Mouse (Mus musculus) effector memory CD4-positive, alpha-beta T cell, adult 7 months (primary cell): Measurements from ENCODE around the gene Mecom. TPM values are rescaled to one million over a fixed set of nuclear protein-coding genes. Genes with fewer than 3 reads are reported as not detected.

Experiments
- polyA plus RNA-seq: library from polyadenylated mRNA; unstranded; fragments of 100-300 nt; shearing (Covaris generic); gene quantifications from one replicate; pipeline ENCODE4 v1.2.1, GENCODE M21; 2017

Gene Mecom
- polyA plus RNA-seq = not detected

GRCm38 (mm10) chr3:30547908-30548307, at the start of gene Mecom:
Gene Mecom (minus strand): TSS chr3:30548008.

Other genes with a start within 250 kb of the Mecom start
- 1.3 TPM for gene Actrt3, start 51.9 kb upstream of the Mecom start, polyA plus RNA-seq
- 57.5 TPM for gene Mynn, start 54.1 kb upstream of the Mecom start, polyA plus RNA-seq
- not detected for gene Lrriq4, start 96.5 kb upstream of the Mecom start, polyA plus RNA-seq
- gene Lrrc34, start 99.9 kb upstream of the Mecom start, polyA plus RNA-seq = not detected
- 0.95 TPM for gene Lrrc31, start 151.8 kb upstream of the Mecom start, polyA plus RNA-seq
- gene Samd7, start 198.3 kb upstream of the Mecom start, polyA plus RNA-seq = 0.57 TPM
- 126 TPM for gene Sec62, start 244.9 kb upstream of the Mecom start, polyA plus RNA-seq